Mouse (Mus musculus) ES-E14 (cell line): ENCODE results near the gene Gm14180.

Source experiments
- HCFC1 ChIP-seq: IDR thresholded peaks from 2 replicates; pipeline ENCODE4 v1.6.1; 2012; ENCODE audit warnings: low read length, inconsistent platforms, borderline replicate concordance; ENCODE audit not compliant: insufficient read depth
- ZC3H11A ChIP-seq: IDR thresholded peaks from 2 replicates; pipeline ENCODE4 v1.6.1; 2012; ENCODE audit warnings: low read depth, mild to moderate bottlenecking, inconsistent platforms, low read length, borderline replicate concordance

GRCm38 (mm10) chr11:99778401-99778800, 44.3 kb upstream of the Gm14180 start:
- TF ChIP-seq ZC3H11A (no peak), HCFC1 (no peak)
